Mouse (Mus musculus): Measurements from ENCODE around the gene Hils1. TPM values are rescaled to one million over a fixed set of nuclear protein-coding genes. Genes with fewer than 3 reads are reported as not detected.

Hils1 gene
- polyA plus RNA-seq, 1 experiment from 2014 or later = 0.15 TPM

- no peak; the same call in 1 of the 2 replicates for ATAC-seq (replicated peaks; ENCODE audit: insufficient number of reproducible peaks, insufficient read depth, low FRiP score, low read depth)
- 62% methylated on average over 3 of the region's 3 CpGs for WGBS
- peaks cover 13% of the 10 kb centered on the region for H3K27me3 ChIP-seq
- H3K4me1 ChIP-seq (replicated peaks) = peaks cover 29% of the 10 kb centered on the region
- no peak overlapping the region for H3K4me3 ChIP-seq
- H3K9me3 ChIP-seq (replicated peaks) = no peaks in the 10 kb centered on the region
- no peaks in the 10 kb centered on the region for H3K36me3 ChIP-seq
- H3K27ac ChIP-seq = no peak overlapping the region
- H3K4me2 ChIP-seq = no peak overlapping the region
- no peak overlapping the region for H3K9ac ChIP-seq
These were observed 48.1 kb downstream of the Hils1 start for GRCm38 (mm10) chr11:95015484-95015883.

Other genes starting within 250 kb of the Hils1 start
- gene Cdc34b, start 225.8 kb upstream of the Hils1 start, polyA plus RNA-seq (2015; fragmentation: Nextera tagmentation; extraction: Ambion mirVana) = 0.11 TPM in 1 of 2 replicates, not detected in the other
- gene Tmem92, start 184.9 kb upstream of the Hils1 start, polyA plus RNA-seq (2015; fragmentation: Nextera tagmentation; extraction: Ambion mirVana) = not detected in 2 replicates
- 825 and 1,122 TPM in 2 replicates for gene Col1a1, start 31.4 kb upstream of the Hils1 start, polyA plus RNA-seq (2015; fragmentation: Nextera tagmentation; extraction: Ambion mirVana)
- gene Sgca, start 8.7 kb downstream of the Hils1 start, polyA plus RNA-seq (2015; fragmentation: Nextera tagmentation; extraction: Ambion mirVana) = 22.1 and 24.7 TPM in 2 replicates
- gene Ppp1r9b, start 23.4 kb downstream of the Hils1 start, polyA plus RNA-seq (2015; fragmentation: Nextera tagmentation; extraction: Ambion mirVana) = 5.0 and 6.6 TPM in 2 replicates
- gene Samd14, start 42.3 kb downstream of the Hils1 start, polyA plus RNA-seq (2015; fragmentation: Nextera tagmentation; extraction: Ambion mirVana) = 8.0 and 13.2 TPM in 2 replicates
- 114 and 117 TPM in 2 replicates for gene Pdk2, start 73.8 kb downstream of the Hils1 start, polyA plus RNA-seq (2015; fragmentation: Nextera tagmentation; extraction: Ambion mirVana)
- 9.7 and 12.9 TPM in 2 replicates for gene Itga3, start 109.2 kb downstream of the Hils1 start, polyA plus RNA-seq (2015; fragmentation: Nextera tagmentation; extraction: Ambion mirVana)
- 0.08 and 0.10 TPM in 2 replicates for gene Dlx3, start 152.5 kb downstream of the Hils1 start, polyA plus RNA-seq (2015; fragmentation: Nextera tagmentation; extraction: Ambion mirVana)
- gene Dlx4, start 178.7 kb downstream of the Hils1 start, polyA plus RNA-seq (2015; fragmentation: Nextera tagmentation; extraction: Ambion mirVana) = 0.08 and 0.10 TPM in 2 replicates

Data from heart, embryonic 15.5 days (tissue).